Mouse (Mus musculus): Measurements from ENCODE around the gene Slc16a5. TPM values are rescaled to one million over a fixed set of nuclear protein-coding genes. Genes with fewer than 3 reads are reported as not detected.

The Slc16a5 gene
- 10 to 100 TPM in 1 of 2 experiments, 1 to 10 TPM in 1; 5.5 to 33.6 TPM for polyA plus RNA-seq (2017; shearing (Covaris generic))

GRCm38 (mm10) chr11:115462243-115462891 is at the start of gene Slc16a5:
TSS of gene Slc16a5 (plus strand) at chr11:115462474.

GRCm38 (mm10) chr11:115419531-115420237 is 42.6 kb upstream of the Slc16a5 start, which contains the start of the genes Atp5h and Kctd2:
TSS of gene Atp5h (minus strand) at chr11:115419962.
TSS of gene Kctd2 (plus strand) at chr11:115420128.

GRCm38 (mm10) chr11:115439906-115440595 is 22.2 kb upstream of the Slc16a5 start, which contains the start of gene Trim80:
TSS of gene Trim80 (plus strand) at chr11:115440545.

GRCm38 (mm10) chr11:115475025-115475757 is 12.9 kb downstream of the Slc16a5 start, which contains the start of gene Armc7:
TSS of gene Armc7 (plus strand) at chr11:115475667.

GRCm38 (mm10) chr11:115491356-115492083 is 29.2 kb downstream of the Slc16a5 start, which contains the start of gene Nt5c:
TSS of gene Nt5c (minus strand) at chr11:115491862.

GRCm38 (mm10) chr11:115514238-115514663 is 52.0 kb downstream of the Slc16a5 start, which contains the start of gene Jpt1:
TSS of gene Jpt1 (minus strand) at chr11:115514387.

Other genes with a start within 250 kb of the Slc16a5 start
- gene Grin2c, start 195.2 kb upstream of the Slc16a5 start, polyA plus RNA-seq (2017; shearing (Covaris generic)) = under 1 TPM in 1 of 2 experiments, not detected in 1; 0.04 TPM
- 10 to 100 TPM; 25.0 to 35.0 TPM for gene Fdxr, start 185.4 kb upstream of the Slc16a5 start, polyA plus RNA-seq (2017; shearing (Covaris generic))
- gene Fads6, start 164.8 kb upstream of the Slc16a5 start, polyA plus RNA-seq (2017; shearing (Covaris generic)) = 1 to 10 TPM in 1 of 2 experiments, under 1 TPM in 1; 0.87 to 1.1 TPM
- gene Otop2, start 155.3 kb upstream of the Slc16a5 start, polyA plus RNA-seq (2017; shearing (Covaris generic)) = not detected
- not detected for gene Ush1g, start 140.4 kb upstream of the Slc16a5 start, polyA plus RNA-seq (2017; shearing (Covaris generic))
- gene Otop3, start 127.7 kb upstream of the Slc16a5 start, polyA plus RNA-seq (2017; shearing (Covaris generic)) = under 1 TPM in 1 of 2 experiments, not detected in 1; 0.89 TPM
- gene Hid1, start 94.7 kb upstream of the Slc16a5 start, polyA plus RNA-seq (2017; shearing (Covaris generic)) = 1 to 10 TPM; 6.2 to 9.8 TPM
- gene Cdr2l, start 80.6 kb upstream of the Slc16a5 start, polyA plus RNA-seq (2017; shearing (Covaris generic)) = under 1 TPM in 1 of 2 experiments, not detected in 1; 0.24 TPM
- gene Mrpl58, start 58.7 kb upstream of the Slc16a5 start, polyA plus RNA-seq (2017; shearing (Covaris generic)) = 100 to 1,000 TPM; 140 TPM
- gene Atp5h, start 42.5 kb upstream of the Slc16a5 start, polyA plus RNA-seq (2017; shearing (Covaris generic)) = 100 to 1,000 TPM; 599 to 724 TPM
- gene Kctd2, start 42.3 kb upstream of the Slc16a5 start, polyA plus RNA-seq (2017; shearing (Covaris generic)) = 10 to 100 TPM; 53.6 to 95.0 TPM
- gene Trim80, start 21.9 kb upstream of the Slc16a5 start, polyA plus RNA-seq (2017; shearing (Covaris generic)) = under 1 TPM in 1 of 2 experiments, not detected in 1; 0.15 TPM
- gene Armc7, start 13.2 kb downstream of the Slc16a5 start, polyA plus RNA-seq (2017; shearing (Covaris generic)) = 100 to 1,000 TPM in 1 of 2 experiments, 10 to 100 TPM in 1; 98.8 to 112 TPM
- 100 to 1,000 TPM; 323 to 410 TPM for gene Nt5c, start 29.4 kb downstream of the Slc16a5 start, polyA plus RNA-seq (2017; shearing (Covaris generic))
- 100 to 1,000 TPM; 464 to 578 TPM for gene Jpt1, start 51.9 kb downstream of the Slc16a5 start, polyA plus RNA-seq (2017; shearing (Covaris generic))
- gene Sumo2, start 73.8 kb downstream of the Slc16a5 start, polyA plus RNA-seq (2017; shearing (Covaris generic)) = 100 to 1,000 TPM; 672 to 692 TPM
- 100 to 1,000 TPM in 1 of 2 experiments, 10 to 100 TPM in 1; 76.0 to 110 TPM for gene Nup85, start 102.0 kb downstream of the Slc16a5 start, polyA plus RNA-seq (2017; shearing (Covaris generic))
- 10 to 100 TPM; 59.7 to 74.7 TPM for gene Mrps7, start 141.5 kb downstream of the Slc16a5 start, polyA plus RNA-seq (2017; shearing (Covaris generic))
- 10 to 100 TPM; 52.9 to 57.6 TPM for gene Gga3, start 141.6 kb downstream of the Slc16a5 start, polyA plus RNA-seq (2017; shearing (Covaris generic))
- 100 to 1,000 TPM; 163 to 252 TPM for gene Mif4gd, start 150.5 kb downstream of the Slc16a5 start, polyA plus RNA-seq (2017; shearing (Covaris generic))
- gene Slc25a19, start 165.8 kb downstream of the Slc16a5 start, polyA plus RNA-seq (2017; shearing (Covaris generic)) = 10 to 100 TPM; 54.4 to 75.9 TPM
- gene Grb2, start 246.1 kb downstream of the Slc16a5 start, polyA plus RNA-seq (2017; shearing (Covaris generic)) = 100 to 1,000 TPM; 209 to 232 TPM

All from inflammation-experienced regulatory T-cells (primary cell).